Mouse (Mus musculus): ENCODE data around the gene 1110059E24Rik. TPM values are rescaled to one million over a fixed set of nuclear protein-coding genes. Genes with fewer than 3 reads are reported as not detected.

Gene 1110059E24Rik
- polyA plus RNA-seq, 1 experiment, result 4.8 TPM

DNA sequence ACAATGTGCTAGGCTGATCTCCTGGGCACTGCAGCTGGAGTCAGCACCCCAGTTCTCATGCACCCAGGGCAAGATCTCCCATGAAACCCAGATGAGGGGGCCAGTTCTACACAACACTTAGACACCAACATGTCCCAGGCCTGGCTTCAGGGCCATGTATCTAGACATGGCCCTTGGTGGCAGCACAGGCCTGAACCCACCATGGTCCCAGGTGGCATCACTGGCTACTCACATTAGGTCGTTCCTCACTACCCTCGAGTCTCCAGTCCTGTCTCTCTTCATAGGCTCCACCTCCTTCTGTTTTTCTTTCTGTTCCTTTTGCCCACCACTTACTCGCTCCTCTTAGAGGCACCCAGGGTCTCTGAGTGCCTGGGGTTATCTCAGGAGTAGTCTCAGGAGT, 72.9 kb downstream of the 1110059E24Rik start:
- Histone ChIP-seq H3K4me3 (ENCODE audit: control insufficient read depth, insufficient read depth, low read length) (no peak overlapping the region), H3K4me1 (replicated peaks; ENCODE audit: control insufficient read depth, insufficient read depth, low read length) (no peaks in the 10 kb centered on the region), H3K27me3 (ENCODE audit: control insufficient read depth, insufficient read depth, low read length) (no peaks in the 10 kb centered on the region), H3K27ac (ENCODE audit: control insufficient read depth, insufficient read depth, low read length) (no peak overlapping the region), H3K36me3 (ENCODE audit: control insufficient read depth, insufficient read depth, low read length) (no peaks in the 10 kb centered on the region)
- TF ChIP-seq CTCF (IDR thresholded peaks at IDR 0.05; ENCODE audit: borderline replicate concordance, control insufficient read depth, extremely low read depth, insufficient read depth, low read length, poor library complexity), result no peak
- TF ChIP-seq POLR2A (IDR thresholded peaks at IDR 0.05; ENCODE audit: control insufficient read depth, extremely low read depth, insufficient read depth, low read length, poor library complexity), result no peak
- WGBS, result 89% methylated on average over 3 of the region's 3 CpGs
- no peak for DNase-seq

- TF ChIP-seq CTCF (IDR thresholded peaks at IDR 0.05; ENCODE audit: borderline replicate concordance, control insufficient read depth, extremely low read depth, insufficient read depth, low read length, poor library complexity), result no peak
- no peak for TF ChIP-seq POLR2A (IDR thresholded peaks at IDR 0.05; ENCODE audit: control insufficient read depth, extremely low read depth, insufficient read depth, low read length, poor library complexity)
- H3K27ac ChIP-seq (ENCODE audit: control insufficient read depth, insufficient read depth, low read length), result no peak overlapping the region
- no peaks in the 10 kb centered on the region for H3K27me3 ChIP-seq (ENCODE audit: control insufficient read depth, insufficient read depth, low read length)
- no peaks in the 10 kb centered on the region for H3K36me3 ChIP-seq (ENCODE audit: control insufficient read depth, insufficient read depth, low read length)
- DNase-seq, result no peak
- H3K4me1 ChIP-seq (replicated peaks; ENCODE audit: control insufficient read depth, insufficient read depth, low read length), result no peaks in the 10 kb centered on the region
- WGBS, result 96% methylated on average over 3 of the region's 3 CpGs
- no peak overlapping the region for H3K4me3 ChIP-seq (ENCODE audit: control insufficient read depth, insufficient read depth, low read length)
Observed at GRCm38 (mm10) chr19:21577443-21577842, 75.3 kb downstream of the 1110059E24Rik start.

GRCm38 (mm10) chr19:21571986-21572385, 80.8 kb downstream of the 1110059E24Rik start:
- WGBS, result 94% methylated on average over 7 of the region's 7 CpGs
- H3K4me1 ChIP-seq (replicated peaks; ENCODE audit: control insufficient read depth, insufficient read depth, low read length), result no peaks in the 10 kb centered on the region
- H3K27ac ChIP-seq (ENCODE audit: control insufficient read depth, insufficient read depth, low read length), result no peak overlapping the region
- no peak for DNase-seq
- H3K4me3 ChIP-seq (ENCODE audit: control insufficient read depth, insufficient read depth, low read length), result no peak overlapping the region
- H3K36me3 ChIP-seq (ENCODE audit: control insufficient read depth, insufficient read depth, low read length), result no peaks in the 10 kb centered on the region
- no peak for TF ChIP-seq POLR2A (IDR thresholded peaks at IDR 0.05; ENCODE audit: control insufficient read depth, extremely low read depth, insufficient read depth, low read length, poor library complexity)
- no peak for TF ChIP-seq CTCF (IDR thresholded peaks at IDR 0.05; ENCODE audit: borderline replicate concordance, control insufficient read depth, extremely low read depth, insufficient read depth, low read length, poor library complexity)
- no peaks in the 10 kb centered on the region for H3K27me3 ChIP-seq (ENCODE audit: control insufficient read depth, insufficient read depth, low read length)

DNA sequence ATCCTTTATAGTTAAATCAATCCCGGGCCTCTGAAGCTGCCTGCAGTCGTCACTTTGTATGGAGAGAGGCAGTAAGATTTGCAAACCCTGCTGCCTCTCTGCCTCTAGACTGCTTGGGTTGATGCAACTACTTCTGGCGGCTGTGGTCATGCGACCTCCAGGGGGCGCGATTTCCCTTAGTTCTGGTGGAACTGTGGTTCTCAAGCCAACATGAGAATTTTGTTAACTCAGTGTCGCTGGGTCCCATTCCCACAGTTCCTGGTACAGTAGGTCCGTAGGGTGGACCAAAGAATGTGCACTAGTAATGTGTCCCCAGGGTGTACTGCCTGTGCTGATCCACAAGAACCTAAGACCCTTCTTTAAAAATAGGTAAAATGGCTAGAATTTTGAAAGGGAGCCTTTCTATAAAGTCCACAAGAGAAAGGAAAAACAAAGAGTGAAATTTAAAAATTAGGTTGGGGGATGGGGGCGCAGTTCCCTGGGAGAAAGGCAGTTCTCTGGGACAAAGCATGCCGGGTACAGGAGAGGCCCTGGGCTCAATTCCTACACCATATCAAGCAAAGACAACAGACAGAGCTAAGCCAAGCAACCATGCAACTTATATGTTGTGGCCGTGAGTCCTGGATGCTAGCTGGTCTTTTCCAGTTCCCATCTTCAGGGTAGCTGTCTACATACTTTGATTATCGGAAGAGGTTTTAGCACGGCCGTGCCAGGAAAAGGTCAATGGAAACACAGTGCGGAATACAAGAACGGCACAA, 81.4 kb downstream of the 1110059E24Rik start:
- Histone ChIP-seq H3K27ac (ENCODE audit: control insufficient read depth, insufficient read depth, low read length) (no peak overlapping the region), H3K4me1 (replicated peaks; ENCODE audit: control insufficient read depth, insufficient read depth, low read length) (no peaks in the 10 kb centered on the region), H3K4me3 (ENCODE audit: control insufficient read depth, insufficient read depth, low read length) (no peak overlapping the region), H3K36me3 (ENCODE audit: control insufficient read depth, insufficient read depth, low read length) (no peaks in the 10 kb centered on the region), H3K27me3 (ENCODE audit: control insufficient read depth, insufficient read depth, low read length) (no peaks in the 10 kb centered on the region)
- WGBS, result 50% methylated on average over 16 of the region's 16 CpGs
- peak; percentile 84 for DNase-seq
- TF ChIP-seq CTCF (IDR thresholded peaks at IDR 0.05; ENCODE audit: borderline replicate concordance, control insufficient read depth, extremely low read depth, insufficient read depth, low read length, poor library complexity) (peak; percentile 80; the same call in 1 of the 2 replicates), POLR2A (IDR thresholded peaks at IDR 0.05; ENCODE audit: control insufficient read depth, extremely low read depth, insufficient read depth, low read length, poor library complexity) (no peak)

DNA sequence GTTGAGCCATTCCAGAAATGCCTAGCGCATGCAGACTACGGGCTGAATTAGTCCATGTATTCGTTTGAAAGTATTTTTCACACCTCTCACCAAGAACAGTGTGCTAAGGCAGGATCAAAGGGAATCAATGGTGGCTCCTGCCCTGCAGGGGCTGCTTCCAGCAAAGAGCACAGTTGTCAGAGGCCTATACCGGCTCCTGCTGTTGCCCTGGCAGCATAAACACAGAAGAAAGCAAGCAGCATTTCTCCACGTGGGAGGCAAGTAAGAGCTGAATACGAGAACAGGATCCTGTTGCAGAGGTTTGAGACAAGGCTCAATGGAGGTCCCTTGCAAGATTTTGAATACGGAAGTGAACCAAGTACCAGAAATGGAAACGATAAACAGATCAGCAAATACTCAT, 82.0 kb downstream of the 1110059E24Rik start:
- no peak overlapping the region for H3K4me3 ChIP-seq (ENCODE audit: control insufficient read depth, insufficient read depth, low read length)
- TF ChIP-seq POLR2A (IDR thresholded peaks at IDR 0.05; ENCODE audit: control insufficient read depth, extremely low read depth, insufficient read depth, low read length, poor library complexity), result no peak
- TF ChIP-seq CTCF (IDR thresholded peaks at IDR 0.05; ENCODE audit: borderline replicate concordance, control insufficient read depth, extremely low read depth, insufficient read depth, low read length, poor library complexity), result no peak

GRCm38 (mm10) chr19:21568528-21569185, 84.1 kb downstream of the 1110059E24Rik start:
- H3K27me3 ChIP-seq (ENCODE audit: control insufficient read depth, insufficient read depth, low read length), result no peaks in the 10 kb centered on the region
- 48% methylated on average over 3 of the region's 3 CpGs for WGBS
- no peak for TF ChIP-seq POLR2A (IDR thresholded peaks at IDR 0.05; ENCODE audit: control insufficient read depth, extremely low read depth, insufficient read depth, low read length, poor library complexity)
- TF ChIP-seq CTCF (IDR thresholded peaks at IDR 0.05; ENCODE audit: borderline replicate concordance, control insufficient read depth, extremely low read depth, insufficient read depth, low read length, poor library complexity), result no peak
- no peaks in the 10 kb centered on the region for H3K36me3 ChIP-seq (ENCODE audit: control insufficient read depth, insufficient read depth, low read length)
- no peaks in the 10 kb centered on the region for H3K4me1 ChIP-seq (replicated peaks; ENCODE audit: control insufficient read depth, insufficient read depth, low read length)
- no peak for DNase-seq
- H3K4me3 ChIP-seq (ENCODE audit: control insufficient read depth, insufficient read depth, low read length), result no peak overlapping the region
- no peak overlapping the region for H3K27ac ChIP-seq (ENCODE audit: control insufficient read depth, insufficient read depth, low read length)

More for the DNA sequence above, 82.0 kb downstream of the 1110059E24Rik start:
- Histone ChIP-seq H3K36me3 (ENCODE audit: control insufficient read depth, insufficient read depth, low read length) (no peaks in the 10 kb centered on the region), H3K27ac (ENCODE audit: control insufficient read depth, insufficient read depth, low read length) (no peak overlapping the region), H3K4me1 (replicated peaks; ENCODE audit: control insufficient read depth, insufficient read depth, low read length) (no peaks in the 10 kb centered on the region), H3K27me3 (ENCODE audit: control insufficient read depth, insufficient read depth, low read length) (no peaks in the 10 kb centered on the region)
- WGBS, result 73% methylated on average over 8 of the region's 8 CpGs
- no peak for DNase-seq

Measured in thymus, adult 2 months (tissue).